Mouse (Mus musculus): Measurements from ENCODE around the gene Mfsd13b.

GRCm38 (mm10) chr7:121011794-121012689 lies 29.7 kb downstream of the Mfsd13b start:
- TF ChIP-seq POLR2A (IDR thresholded peaks at IDR 0.05; ENCODE audit: control insufficient read depth, low read depth, low read length) = no peak
- TF ChIP-seq CTCF (IDR thresholded peaks at IDR 0.05; ENCODE audit: control insufficient read depth, insufficient read depth, insufficient replicate concordance, low read depth, low read length) = no peak

Measured in testis, adult 2 months (tissue).